Mouse (Mus musculus) embryonic fibroblast, embryonic 13.5 days (primary cell): ENCODE measurements around the gene Gm44503.

ENCODE experiments used
- CTCF ChIP-seq: IDR thresholded peaks from 2 replicates; pipeline ENCODE4 v1.5.1; 2011; ENCODE audit warnings: mild to moderate bottlenecking, control low read depth, low read length, moderate library complexity, borderline replicate concordance; ENCODE audit not compliant: insufficient read depth
- POLR2A ChIP-seq: IDR thresholded peaks from 2 replicates; pipeline ENCODE4 v1.6.1; 2011; ENCODE audit warnings: low read depth, mild to moderate bottlenecking, control low read depth, low read length, moderate library complexity

GRCm38 (mm10) chr9:72911381-72911780 lies 47.3 kb upstream of the Gm44503 start:
- TF ChIP-seq CTCF (no peak), POLR2A (no peak)
